Mouse (Mus musculus): ENCODE measurements around the gene Erbb2.

Erbb2 gene

GRCm38 (mm10) chr11:98459071-98459741, 46.9 kb downstream of the Erbb2 start:
- DNase-seq, result no peak

- no peak for DNase-seq
Measured at GRCm38 (mm10) chr11:98459860-98460259, 47.6 kb downstream of the Erbb2 start.

- DNase-seq, result no peak
Measured at GRCm38 (mm10) chr11:98461109-98461720, 48.9 kb downstream of the Erbb2 start.

GRCm38 (mm10) chr11:98462255-98462654, 50.0 kb downstream of the Erbb2 start:
- no peak for DNase-seq

GRCm38 (mm10) chr11:98463911-98464310, 51.6 kb downstream of the Erbb2 start:
- DNase-seq, result no peak

- DNase-seq, result no peak
Measured at GRCm38 (mm10) chr11:98464516-98464915, 52.2 kb downstream of the Erbb2 start.

GRCm38 (mm10) chr11:98469761-98470714, 57.8 kb downstream of the Erbb2 start:
- DNase-seq, result no peak

- no peak for DNase-seq
Measured at GRCm38 (mm10) chr11:98470795-98471194, 58.5 kb downstream of the Erbb2 start.

GRCm38 (mm10) chr11:98472696-98473095, 60.4 kb downstream of the Erbb2 start:
- no peak for DNase-seq

- DNase-seq, result no peak
Measured at GRCm38 (mm10) chr11:98473916-98474479, 61.7 kb downstream of the Erbb2 start.

- no peak for DNase-seq
Measured at GRCm38 (mm10) chr11:98474967-98475366, 62.7 kb downstream of the Erbb2 start.

- no peak for DNase-seq
Measured at GRCm38 (mm10) chr11:98475630-98476433, 63.6 kb downstream of the Erbb2 start.

- no peak for DNase-seq
Measured at GRCm38 (mm10) chr11:98476434-98476807, 64.2 kb downstream of the Erbb2 start.

GRCm38 (mm10) chr11:98477011-98477701, 64.9 kb downstream of the Erbb2 start:
- DNase-seq, result no peak

GRCm38 (mm10) chr11:98479026-98479939, 67.0 kb downstream of the Erbb2 start:
- no peak for DNase-seq

GRCm38 (mm10) chr11:98479940-98480497, 67.7 kb downstream of the Erbb2 start:
- no peak for DNase-seq

GRCm38 (mm10) chr11:98481231-98481630, 69.0 kb downstream of the Erbb2 start:
- no peak for DNase-seq

- no peak for DNase-seq
Measured at GRCm38 (mm10) chr11:98482067-98482466, 69.8 kb downstream of the Erbb2 start.

GRCm38 (mm10) chr11:98485749-98486148, 73.5 kb downstream of the Erbb2 start:
- no peak for DNase-seq

Measured in right cerebral cortex, postnatal 25 days (tissue).